27 mouse cellular contexts compared by ENCODE assay signal in genomic region chr9:79527331-79527730, GRCm38 (mm10).
A peak's percentile ranks its signal among the peaks of the same experiment; 100 is the strongest.
DNase-seq lines count a peak whose midpoint lies in the region; ATAC-seq and TF ChIP-seq lines count a peak whose summit lies in the region.
"Had no signal": no experiment of that assay in that cellular context is flagged by ENCODE, and none has a peak within 500 bp of the region (broad histone marks: within the 10 kb centered on the region; RNA-seq: fewer than 3 reads in every experiment).

No protein-coding gene starts in this region.

- H3K4me1 ChIP-seq in lung, postnatal 0 days (ENCODE audit: insufficient read depth, low read depth, low read length) = no peaks in the 10 kb centered on the region
- H3K4me1 ChIP-seq: forebrain, embryonic 12.5 days; hindbrain, embryonic 12.5 days; hindbrain, embryonic 15.5 days had no signal

- ATAC-seq in lung, postnatal 0 days = no peak
- ATAC-seq in granulocyte monocyte progenitor cell, adult 5-6 weeks (replicated peaks; ENCODE audit: poor library complexity, severe bottlenecking) = no peak
- ATAC-seq: forebrain, embryonic 15.5 days; Patski had no signal

- no peaks in the 10 kb centered on the region for H3K27me3 ChIP-seq in lung, postnatal 0 days (replicated peaks; ENCODE audit: insufficient read depth, low read length)
- H3K27me3 ChIP-seq: embryonic facial prominence, embryonic 13.5 days; forebrain, embryonic 12.5 days; forebrain, embryonic 15.5 days; hindbrain, embryonic 12.5 days; hindbrain, embryonic 15.5 days; Patski had no signal

- no peak overlapping the region for H3K9ac ChIP-seq in lung, postnatal 0 days (replicated peaks; ENCODE audit: low read depth)
- H3K9ac ChIP-seq: embryonic facial prominence, embryonic 13.5 days; forebrain, embryonic 12.5 days; forebrain, embryonic 15.5 days; hindbrain, embryonic 12.5 days; hindbrain, embryonic 15.5 days had no signal

- TF ChIP-seq EP300 in lung, postnatal 0 days (IDR thresholded peaks at IDR 0.05) = no peak

- no peak overlapping the region for H3K4me2 ChIP-seq in lung, postnatal 0 days (replicated peaks; ENCODE audit: low read depth, low read length)
- H3K4me2 ChIP-seq: embryonic facial prominence, embryonic 13.5 days; forebrain, embryonic 12.5 days; forebrain, embryonic 15.5 days; heart, embryonic 11.5 days; hindbrain, embryonic 12.5 days; hindbrain, embryonic 15.5 days had no signal

- no peak overlapping the region for H3K27ac ChIP-seq in lung, postnatal 0 days (ENCODE audit: low read length)
- H3K27ac ChIP-seq: embryonic facial prominence, embryonic 10.5 days; embryonic facial prominence, embryonic 13.5 days; forebrain, embryonic 12.5 days; forebrain, embryonic 15.5 days; hindbrain, embryonic 12.5 days; hindbrain, embryonic 15.5 days had no signal

- no peaks in the 10 kb centered on the region for H3K9me3 ChIP-seq in lung, postnatal 0 days (ENCODE audit: low read length)
- H3K9me3 ChIP-seq: embryonic facial prominence, embryonic 10.5 days; embryonic facial prominence, embryonic 13.5 days; forebrain, embryonic 12.5 days; forebrain, embryonic 15.5 days; hindbrain, embryonic 12.5 days; hindbrain, embryonic 15.5 days had no signal

- H3K4me3 ChIP-seq in lung, postnatal 0 days (ENCODE audit: low read depth, low read length) = no peak overlapping the region
- H3K4me3 ChIP-seq: embryonic facial prominence, embryonic 10.5 days; embryonic facial prominence, embryonic 13.5 days; erythroblast, embryonic 14.5 days; forebrain, embryonic 12.5 days; forebrain, embryonic 15.5 days; hindbrain, embryonic 12.5 days; hindbrain, embryonic 15.5 days had no signal

- TF ChIP-seq CTCF in lung, postnatal 0 days (IDR thresholded peaks at IDR 0.05) = no peak

- H3K36me3 ChIP-seq in lung, postnatal 0 days (ENCODE audit: insufficient read depth, low read length) = no peaks in the 10 kb centered on the region
- H3K36me3 ChIP-seq: embryonic facial prominence, embryonic 10.5 days; embryonic facial prominence, embryonic 13.5 days; forebrain, embryonic 12.5 days; forebrain, embryonic 15.5 days; hindbrain, embryonic 12.5 days; hindbrain, embryonic 15.5 days had no signal

- DNase-seq in kidney, adult 11 months = peak; percentile 12
- no peak for DNase-seq in kidney, adult 18-20 months
- DNase-seq in kidney, adult 9 months = peak; percentile 79
- DNase-seq in kidney, postnatal 4 days = no peak
- DNase-seq in lung, postnatal 0 days (ENCODE audit: low spot score) = peak; percentile 7
- DNase-seq in lung, postnatal 4 days = no peak
- no peak for DNase-seq in spleen, postnatal 14 days (ENCODE audit: low spot score in 2 of 2)
- DNase-seq: adrenal gland, adult 2 months; adrenal gland, postnatal 25 days; cerebellum, adult 11-12 months; cerebellum, adult 8-10 months; cerebellum, postnatal 10 days; cerebellum, postnatal 36 days; embryo, embryonic 11 days; gastrocnemius, postnatal 10 days; gastrocnemius, postnatal 36 days; heart, adult 11 months had no signal

- WGBS in lung, postnatal 0 days = 69% methylated on average over 3 of the region's 3 CpGs

Comparison
In these comparisons a context has a peak if more than half of its experiments do, and no peak if none do; other contexts are left out.
1. DNase-seq: peak in kidney, adult 11 months (single experiment), kidney, adult 9 months (single experiment) and lung, postnatal 0 days (single experiment); none in kidney, adult 18-20 months (single experiment), kidney, postnatal 4 days (0 of 2), lung, postnatal 4 days (0 of 2) and spleen, postnatal 14 days (0 of 2).